Mouse (Mus musculus) T-cell, adult 2 months (primary cell): ENCODE measurements around the gene Amfr.

Experiments used
- DNase-seq: peaks from one replicate; pipeline ENCODE4 v3.0.0; 2022; ENCODE audit warnings: low spot score

Amfr gene

DNA sequence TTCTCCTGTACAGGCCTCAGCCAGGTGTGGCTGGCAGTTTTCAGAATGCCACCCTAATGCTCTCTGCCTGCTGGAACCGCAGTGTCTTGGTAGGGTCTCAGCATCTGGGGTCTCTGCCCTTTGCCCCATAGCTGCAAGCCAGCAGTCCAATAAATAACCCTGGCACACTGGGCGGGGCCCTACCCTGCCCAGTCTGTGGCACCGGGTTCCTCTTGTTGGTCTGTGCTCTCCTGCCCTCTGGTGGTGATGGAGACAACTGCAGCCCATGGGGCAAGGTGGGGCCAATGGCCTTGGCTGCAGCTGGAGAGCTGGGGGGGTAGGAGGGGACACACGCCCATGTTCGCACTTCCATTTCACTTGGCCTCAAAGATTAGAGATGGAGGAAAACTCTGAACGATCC lies 79.8 kb downstream of the Amfr start:
- peak; percentile 64 for DNase-seq

DNA sequence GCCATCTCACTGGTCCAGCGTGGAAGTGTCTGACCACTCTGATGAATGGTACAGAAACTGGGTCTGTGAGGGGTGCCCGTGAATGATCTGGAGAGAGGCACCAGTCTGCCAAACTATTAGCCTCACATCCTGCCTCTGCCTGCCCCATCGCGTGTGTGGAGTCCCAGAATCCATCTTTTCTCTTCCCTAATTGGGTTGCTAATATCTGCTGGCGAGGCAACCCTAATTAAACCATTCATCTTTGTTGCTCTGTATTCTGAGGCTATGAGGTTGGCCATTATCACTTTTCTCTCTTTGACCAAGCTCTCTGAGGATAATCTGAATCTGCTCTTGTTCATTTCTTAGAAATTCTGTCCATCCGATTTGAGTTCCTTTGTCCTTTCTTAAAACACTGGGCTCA lies 81.3 kb downstream of the Amfr start:
- DNase-seq = no peak

DNA sequence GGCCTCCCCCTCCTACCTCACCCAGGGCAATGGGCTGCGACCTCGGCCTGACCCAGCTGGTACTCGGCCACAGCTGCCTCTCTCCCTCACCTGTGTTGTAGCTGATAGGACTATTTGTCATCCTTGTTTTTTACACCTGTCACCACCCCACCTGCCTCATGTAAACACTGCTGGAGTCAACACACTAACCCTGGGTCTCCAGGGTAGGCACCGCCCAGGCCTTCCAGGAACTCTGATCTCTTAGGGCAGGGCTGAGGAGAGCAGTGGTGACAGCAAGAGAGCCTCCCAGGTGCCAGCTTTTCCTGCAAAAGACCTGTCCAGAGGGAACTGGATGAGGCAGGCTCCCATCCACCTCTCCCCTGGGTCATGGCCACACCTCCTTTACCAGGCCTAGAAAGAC lies 83.4 kb downstream of the Amfr start:
- DNase-seq = no peak

DNA sequence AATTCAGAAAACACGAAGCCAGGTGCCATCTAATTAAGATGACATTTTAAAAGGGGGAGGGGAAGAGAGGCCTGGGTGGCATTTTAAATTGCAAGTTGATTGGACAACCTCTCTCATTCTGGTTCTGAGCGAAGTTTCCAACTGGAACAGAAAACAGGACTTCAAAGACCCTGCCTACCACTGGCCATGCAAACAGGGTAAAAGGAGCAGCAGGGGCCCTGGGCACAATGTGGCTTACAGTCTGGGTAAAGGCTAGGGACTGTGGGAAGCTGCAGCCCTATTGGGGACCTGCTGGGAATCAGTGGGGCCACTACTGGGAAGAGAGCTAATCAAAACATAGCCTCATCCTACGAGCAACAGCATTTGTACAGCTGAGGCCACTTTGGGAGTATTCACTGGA lies 87.1 kb downstream of the Amfr start:
- no peak for DNase-seq

DNA sequence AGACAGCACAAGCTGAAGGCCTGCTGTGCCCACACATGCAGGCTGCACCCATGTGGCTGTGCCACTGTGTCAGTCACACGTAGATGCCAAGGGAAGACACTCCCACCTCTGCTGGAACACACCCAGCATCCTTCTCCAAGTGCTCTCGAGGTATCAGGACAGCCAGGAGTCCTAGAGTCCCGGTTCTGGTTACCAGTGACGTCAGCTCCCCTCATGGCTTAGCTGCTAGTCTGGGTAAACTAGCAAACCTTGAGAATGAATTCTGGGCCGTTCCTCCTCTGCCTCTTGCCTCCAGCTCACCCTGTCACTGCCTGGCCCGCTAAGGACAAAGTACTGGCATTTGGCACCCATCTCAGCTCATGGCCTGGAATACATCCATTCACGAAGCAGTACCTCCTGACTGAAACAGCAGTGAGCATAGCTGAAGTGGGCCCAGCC lies 88.7 kb downstream of the Amfr start:
- DNase-seq = peak; percentile 56
